Mouse (Mus musculus): ENCODE measurements around the gene Arhgef26.

Arhgef26 gene

GRCm38 (mm10) chr3:62338044-62338443 lies at the start of gene Arhgef26:
Gene Arhgef26, plus strand, starts transcription at chr3:62338344.
- no peak for DNase-seq (ENCODE audit: low spot score)

- DNase-seq (ENCODE audit: low spot score): no peak
These were observed 27.7 kb upstream of the Arhgef26 start for GRCm38 (mm10) chr3:62310493-62310892.

GRCm38 (mm10) chr3:62311224-62311623 lies 26.9 kb upstream of the Arhgef26 start:
- no peak for DNase-seq (ENCODE audit: low spot score)

GRCm38 (mm10) chr3:62324708-62325107 lies 13.4 kb upstream of the Arhgef26 start:
- DNase-seq (ENCODE audit: low spot score): no peak

- no peak for DNase-seq (ENCODE audit: low spot score)
These were observed 10.2 kb upstream of the Arhgef26 start for GRCm38 (mm10) chr3:62327903-62328302.

- DNase-seq (ENCODE audit: low spot score): no peak
These were observed 313 bp downstream of the Arhgef26 start for GRCm38 (mm10) chr3:62338461-62338853.

GRCm38 (mm10) chr3:62338854-62339515 lies 841 bp downstream of the Arhgef26 start:
- DNase-seq (ENCODE audit: low spot score): no peak

GRCm38 (mm10) chr3:62339516-62340051 lies 1.4 kb downstream of the Arhgef26 start:
- no peak for DNase-seq (ENCODE audit: low spot score)

GRCm38 (mm10) chr3:62340154-62340760 lies 2.1 kb downstream of the Arhgef26 start:
- DNase-seq (ENCODE audit: low spot score): no peak

- DNase-seq (ENCODE audit: low spot score): no peak
These were observed 2.7 kb downstream of the Arhgef26 start for GRCm38 (mm10) chr3:62340861-62341260.

- DNase-seq (ENCODE audit: low spot score): no peak
These were observed 3.5 kb downstream of the Arhgef26 start for GRCm38 (mm10) chr3:62341496-62342205.

GRCm38 (mm10) chr3:62348514-62349217 lies 10.5 kb downstream of the Arhgef26 start:
- no peak for DNase-seq (ENCODE audit: low spot score)

GRCm38 (mm10) chr3:62349218-62349897 lies 11.2 kb downstream of the Arhgef26 start:
- DNase-seq (ENCODE audit: low spot score): no peak

- no peak for DNase-seq (ENCODE audit: low spot score)
These were observed 13.9 kb downstream of the Arhgef26 start for GRCm38 (mm10) chr3:62352071-62352470.

- DNase-seq (ENCODE audit: low spot score): no peak
These were observed 14.7 kb downstream of the Arhgef26 start for GRCm38 (mm10) chr3:62352876-62353275.

GRCm38 (mm10) chr3:62367882-62368281 lies 29.7 kb downstream of the Arhgef26 start:
- DNase-seq (ENCODE audit: low spot score): no peak

- no peak for DNase-seq (ENCODE audit: low spot score)
These were observed 34.7 kb downstream of the Arhgef26 start for GRCm38 (mm10) chr3:62372841-62373240.

GRCm38 (mm10) chr3:62374346-62374745 lies 36.2 kb downstream of the Arhgef26 start:
- DNase-seq (ENCODE audit: low spot score): no peak

GRCm38 (mm10) chr3:62374831-62375230 lies 36.7 kb downstream of the Arhgef26 start:
- DNase-seq (ENCODE audit: low spot score): no peak

- DNase-seq (ENCODE audit: low spot score): no peak
These were observed 38.6 kb downstream of the Arhgef26 start for GRCm38 (mm10) chr3:62376719-62377118.

- DNase-seq (ENCODE audit: low spot score): no peak
These were observed 41.8 kb downstream of the Arhgef26 start for GRCm38 (mm10) chr3:62379946-62380345.

- DNase-seq (ENCODE audit: low spot score): no peak
These were observed 42.3 kb downstream of the Arhgef26 start for GRCm38 (mm10) chr3:62380420-62380819.
